Mouse (Mus musculus): ENCODE results near the gene AA792892. TPM values are rescaled to one million over a fixed set of nuclear protein-coding genes. Genes with fewer than 3 reads are reported as not detected.
"Not testable (repeated sequence)": the region's sequence is repeated elsewhere in the genome, so short reads cannot be mapped to it uniquely, and the experiment has no call there.

AA792892 gene
- not detected for total RNA-seq (2021)
- long read RNA-seq, experiment 1: 0 reads
- long read RNA-seq, experiment 2: 0 reads

DNA sequence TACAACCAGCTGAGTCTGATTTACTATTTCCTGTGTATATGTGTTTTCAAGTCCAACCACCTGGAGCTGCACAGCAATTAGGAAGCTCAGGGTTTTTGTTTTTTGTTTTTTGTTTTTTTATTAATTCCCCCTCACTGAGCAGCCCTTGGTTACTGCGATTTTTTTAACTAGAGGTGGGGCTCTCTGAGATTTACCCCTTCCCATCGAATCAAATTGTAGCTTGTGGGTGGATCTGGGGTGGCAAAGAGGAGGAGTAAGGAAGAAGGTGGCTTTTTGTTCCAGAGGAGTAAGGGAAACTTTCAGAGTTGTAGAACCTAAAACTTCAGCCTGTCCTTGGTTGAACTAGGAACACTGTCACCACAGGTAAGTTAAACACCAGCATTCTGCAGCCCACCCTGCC, at the start of gene AA792892:
Gene AA792892, plus strand, starts transcription at position 301 of the 400 bp plus-strand sequence.
- not testable (repeated sequence) for DNase-seq

DNA sequence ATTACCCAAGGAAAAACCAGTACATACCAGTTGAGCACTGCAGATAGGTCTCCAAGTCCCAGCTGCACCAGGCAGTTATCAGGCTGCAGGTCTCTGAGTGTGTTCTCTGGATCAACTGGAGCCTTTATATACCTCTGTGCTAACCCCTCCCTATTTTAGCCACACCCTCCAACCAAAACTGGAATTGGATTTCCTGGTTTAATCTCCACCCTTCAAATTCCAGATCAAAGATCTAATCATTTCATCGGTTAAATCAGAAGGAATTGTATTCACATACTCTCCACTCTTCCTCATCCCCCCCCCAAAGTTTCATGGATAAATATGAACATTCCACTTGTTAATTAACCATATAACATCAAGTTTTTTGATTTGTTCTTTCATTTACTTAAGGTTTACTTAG, 32.9 kb upstream of the AA792892 start, which contains the start of gene A430089I19Rik:
Gene A430089I19Rik, minus strand, starts transcription at position 101 of the 400 bp plus-strand sequence.
- not testable (repeated sequence) for DNase-seq

DNA sequence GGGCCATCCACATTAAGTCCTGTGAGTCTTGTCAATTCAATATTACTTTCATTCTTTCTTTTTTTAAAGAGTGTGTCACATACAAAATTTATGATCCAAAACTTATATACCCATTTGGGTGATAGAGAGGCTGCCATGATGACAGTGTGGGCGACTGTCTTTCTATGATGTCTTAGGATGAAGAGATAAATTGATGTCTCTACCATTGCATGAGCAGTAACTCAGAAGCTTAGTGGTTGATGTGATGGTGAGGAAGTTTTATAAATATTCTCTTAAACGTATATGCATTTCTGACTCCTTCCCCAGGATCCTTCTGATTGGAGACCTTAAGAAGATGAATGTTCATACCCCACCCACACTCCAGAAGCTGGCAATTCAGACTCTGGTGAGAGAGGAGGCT, 25.4 kb upstream of the AA792892 start, which contains the start of gene Gm6502:
Gene Gm6502, plus strand, starts transcription at position 301 of the 400 bp plus-strand sequence.
- DNase-seq: not testable (repeated sequence)

Other genes starting within 250 kb of the AA792892 start
- gene Gm3106, start 121.7 kb upstream of the AA792892 start, total RNA-seq (2021): not detected
- gene A430089I19Rik, start 33.0 kb upstream of the AA792892 start, total RNA-seq (2021): not detected
- gene Gm6502, start 25.3 kb upstream of the AA792892 start, total RNA-seq (2021): not detected
- gene Gm7682, start 106.0 kb downstream of the AA792892 start, total RNA-seq (2021): not detected
- gene Gm3139, start 186.5 kb downstream of the AA792892 start, total RNA-seq (2021): not detected